ENCODE assay signal across 8 mouse cellular contexts in genomic region chr2:91281366-91281765, GRCm38 (mm10). TPM values are rescaled to one million over a fixed set of nuclear protein-coding genes. Genes with fewer than 3 reads are reported as not detected.
DNase-seq lines count a peak whose midpoint lies in the region; ATAC-seq lines count a peak whose summit lies in the region.
"Had no signal": no experiment of that assay in that cellular context is flagged by ENCODE, and none has a peak within 500 bp of the region (broad histone marks: within the 10 kb centered on the region; RNA-seq: fewer than 3 reads in every experiment).

No protein-coding gene starts in this region.

- H3K4me2 ChIP-seq in limb, embryonic 15.5 days: no peak overlapping the region

- no peak overlapping the region for H3K27ac ChIP-seq in limb, embryonic 15.5 days

- no peak overlapping the region for H3K4me3 ChIP-seq in limb, embryonic 15.5 days

- peak; percentile 10 for DNase-seq in kidney, adult 18-20 months
- no peak for DNase-seq in kidney, adult 11 months
- peak; percentile 62 to 70 for DNase-seq in urinary bladder, postnatal 36 days (ENCODE audit: low spot score in 2 of 2)
- DNase-seq in urinary bladder, postnatal 25 days (ENCODE audit: low spot score): no peak
- no peak for DNase-seq in layer of hippocampus, adult 9-10 months (ENCODE audit: low spot score)
- no peak for DNase-seq in thymus, postnatal 0 days (ENCODE audit: low spot score)
- DNase-seq: gastrocnemius, postnatal 36 days had no signal

- peaks cover 15% of the 10 kb centered on the region for H3K36me3 ChIP-seq in limb, embryonic 15.5 days

- H3K9ac ChIP-seq in limb, embryonic 15.5 days: no peak overlapping the region

- WGBS in limb, embryonic 15.5 days: 55% methylated on average over 5 of the region's 5 CpGs

- peak; percentile 46; the same call in 1 of the 2 replicates for ATAC-seq in limb, embryonic 15.5 days (ENCODE audit: insufficient number of reproducible peaks, low FRiP score, low TSS enrichment, low read depth)

- peaks cover 35% of the 10 kb centered on the region for H3K4me1 ChIP-seq in limb, embryonic 15.5 days

- H3K9me3 ChIP-seq in limb, embryonic 15.5 days: no peaks in the 10 kb centered on the region

- H3K27me3 ChIP-seq in limb, embryonic 15.5 days: no peaks in the 10 kb centered on the region

RNA-seq across cellular contexts. Expression of gene Arfgap2, which starts 16.6 kb away (rescaled TPM):
- 82.9 and 83.1 TPM in 2 replicates for polyA plus RNA-seq in limb, embryonic 15.5 days (2015; fragmentation: Nextera tagmentation; extraction: Ambion mirVana)
- 95.7 and 99.8 TPM in 2 replicates for polyA plus RNA-seq in thymus, postnatal 0 days (2015; fragmentation: Nextera tagmentation; extraction: Ambion mirVana)

RNA-seq across cellular contexts. Expression of gene Pacsin3, which starts 25.6 kb away (rescaled TPM):
- polyA plus RNA-seq in limb, embryonic 15.5 days (2015; fragmentation: Nextera tagmentation; extraction: Ambion mirVana): 58.1 and 93.7 TPM in 2 replicates
- polyA plus RNA-seq in thymus, postnatal 0 days (2015; fragmentation: Nextera tagmentation; extraction: Ambion mirVana): 4.3 and 5.9 TPM in 2 replicates

RNA-seq across cellular contexts. Expression of gene Ddb2, which starts 44.6 kb away (rescaled TPM):
- 20.0 and 22.1 TPM in 2 replicates for polyA plus RNA-seq in limb, embryonic 15.5 days (2015; fragmentation: Nextera tagmentation; extraction: Ambion mirVana)
- polyA plus RNA-seq in thymus, postnatal 0 days (2015; fragmentation: Nextera tagmentation; extraction: Ambion mirVana): 33.7 and 35.8 TPM in 2 replicates

Comparison
In these comparisons a context has a peak if more than half of its experiments do, and no peak if none do; other contexts are left out.
1. DNase-seq: peak in kidney, adult 18-20 months (single experiment) and urinary bladder, postnatal 36 days (2 of 2); none in kidney, adult 11 months (single experiment), urinary bladder, postnatal 25 days (single experiment), layer of hippocampus, adult 9-10 months (single experiment) and thymus, postnatal 0 days (single experiment).